Mouse (Mus musculus): ENCODE measurements around the gene Ensa.
A peak's percentile ranks its signal among the peaks of the same experiment; 100 is the strongest.

Ensa gene

DNA sequence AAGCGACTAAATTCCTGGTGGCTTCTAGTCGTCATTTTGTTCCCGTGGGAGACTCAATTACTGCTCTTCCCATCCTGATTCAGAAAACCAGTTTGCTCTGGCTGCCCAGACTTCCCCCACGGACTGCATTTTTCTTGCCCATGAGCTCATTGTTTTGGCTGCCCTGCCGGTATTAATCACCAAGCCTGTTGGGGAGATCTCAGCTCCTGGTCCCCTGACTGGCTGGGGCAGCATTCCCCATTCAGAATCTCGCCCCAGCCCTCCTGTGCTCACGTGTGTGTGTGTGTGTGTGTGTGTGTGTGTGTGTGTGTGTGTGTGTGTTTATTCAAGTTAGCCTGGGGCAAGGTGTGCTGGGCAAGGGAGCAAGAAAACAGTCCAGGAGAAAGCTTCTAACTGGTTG, 43.2 kb downstream of the Ensa start:
- no peak for TF ChIP-seq GATA4 (IDR thresholded peaks at IDR 0.05; ENCODE audit: insufficient replicate concordance, low read length)

DNA sequence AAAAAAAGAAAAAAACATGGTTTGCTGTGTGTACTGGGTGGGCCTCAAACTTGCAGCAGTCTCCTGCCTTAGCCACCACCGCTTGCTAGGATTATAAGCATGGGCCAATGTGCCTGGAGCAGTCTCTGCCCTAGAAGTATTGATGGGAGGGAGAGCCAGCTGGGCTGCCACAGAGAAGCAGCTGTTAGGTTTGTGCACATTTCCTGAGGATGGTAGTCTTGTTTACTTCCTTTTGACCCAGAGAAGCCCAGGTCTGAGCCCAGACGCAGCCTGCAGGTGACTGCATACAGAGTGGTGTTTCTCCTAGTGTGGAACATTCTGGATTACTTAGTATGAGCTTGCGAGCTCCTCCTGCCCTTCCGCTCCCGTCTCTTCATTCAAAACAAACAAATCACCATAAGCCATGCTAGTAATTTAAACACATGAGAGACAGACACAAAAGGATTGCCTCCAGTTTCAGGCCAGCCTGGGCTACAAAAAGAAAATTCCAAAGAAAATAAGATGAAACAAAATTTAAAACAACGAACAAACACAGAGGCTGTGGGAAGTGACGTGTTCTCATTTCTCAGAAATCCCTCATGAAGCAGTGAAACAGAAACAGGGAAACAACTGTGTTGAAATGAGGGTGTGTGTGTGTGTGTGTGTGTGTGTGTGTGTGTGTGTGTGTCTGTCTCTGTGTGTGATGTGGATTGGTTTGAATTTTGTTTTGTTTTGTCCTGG, 44.0 kb downstream of the Ensa start:
- no peak for TF ChIP-seq GATA4 (IDR thresholded peaks at IDR 0.05; ENCODE audit: insufficient replicate concordance, low read length)

DNA sequence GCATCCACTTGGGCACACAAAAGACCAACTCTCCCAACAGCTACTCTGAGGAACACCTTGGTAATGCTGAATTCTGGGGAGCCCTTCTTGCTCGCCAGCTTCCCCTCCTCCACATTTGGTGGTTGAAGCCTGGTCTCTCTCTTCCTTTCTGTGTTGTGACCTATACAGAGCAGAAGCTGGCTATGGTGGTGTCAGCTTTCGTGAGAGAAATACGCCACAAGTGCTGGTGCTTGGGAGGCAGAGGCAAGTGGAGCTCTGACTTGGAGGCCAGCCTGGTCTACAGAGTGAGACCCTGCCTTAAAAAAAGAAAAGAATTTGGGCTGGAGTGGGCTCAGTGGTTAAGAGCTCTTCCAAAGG, 44.5 kb downstream of the Ensa start:
- no peak for TF ChIP-seq GATA4 (IDR thresholded peaks at IDR 0.05; ENCODE audit: insufficient replicate concordance, low read length)

DNA sequence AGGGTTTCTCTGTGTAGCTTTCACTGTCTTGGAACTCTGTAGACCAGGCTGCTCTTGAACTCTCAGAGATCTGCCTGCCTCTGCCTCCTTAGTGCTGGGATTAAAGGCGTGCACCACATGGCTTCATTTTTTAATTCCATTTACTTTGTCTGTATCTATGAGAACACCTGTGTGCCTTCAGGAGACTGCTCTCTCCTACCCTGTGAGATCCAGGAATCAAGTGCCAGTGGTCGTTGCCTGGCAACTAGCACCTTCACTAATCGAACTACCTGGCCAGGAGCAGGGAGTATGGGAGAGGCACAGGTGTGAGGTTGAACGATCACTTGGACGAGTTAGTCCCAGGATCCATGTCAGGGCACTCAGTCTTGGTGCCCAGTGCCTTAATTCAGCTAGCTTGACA, 46.4 kb downstream of the Ensa start:
- TF ChIP-seq GATA4 (IDR thresholded peaks at IDR 0.05; ENCODE audit: insufficient replicate concordance, low read length), result no peak

DNA sequence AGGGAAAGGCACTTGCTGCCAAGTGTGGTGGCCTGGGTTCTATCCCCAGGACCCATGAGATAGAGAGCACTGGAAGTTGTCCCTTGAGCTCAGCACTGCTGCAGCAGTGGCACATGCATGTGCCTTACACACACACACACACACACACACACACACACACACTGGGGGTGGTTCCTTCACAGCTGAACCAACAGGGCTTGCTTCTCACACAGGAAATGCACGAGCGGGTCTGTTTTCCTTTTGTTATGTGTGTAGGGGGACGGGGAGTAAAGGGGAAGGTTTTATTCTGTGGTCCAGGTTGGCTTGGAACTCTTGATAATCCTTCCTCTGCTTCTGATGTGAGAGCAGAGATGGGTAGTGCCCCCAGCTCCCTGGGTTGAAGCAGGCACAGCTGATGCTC, 47.7 kb downstream of the Ensa start:
- no peak for TF ChIP-seq GATA4 (IDR thresholded peaks at IDR 0.05; ENCODE audit: insufficient replicate concordance, low read length)

DNA sequence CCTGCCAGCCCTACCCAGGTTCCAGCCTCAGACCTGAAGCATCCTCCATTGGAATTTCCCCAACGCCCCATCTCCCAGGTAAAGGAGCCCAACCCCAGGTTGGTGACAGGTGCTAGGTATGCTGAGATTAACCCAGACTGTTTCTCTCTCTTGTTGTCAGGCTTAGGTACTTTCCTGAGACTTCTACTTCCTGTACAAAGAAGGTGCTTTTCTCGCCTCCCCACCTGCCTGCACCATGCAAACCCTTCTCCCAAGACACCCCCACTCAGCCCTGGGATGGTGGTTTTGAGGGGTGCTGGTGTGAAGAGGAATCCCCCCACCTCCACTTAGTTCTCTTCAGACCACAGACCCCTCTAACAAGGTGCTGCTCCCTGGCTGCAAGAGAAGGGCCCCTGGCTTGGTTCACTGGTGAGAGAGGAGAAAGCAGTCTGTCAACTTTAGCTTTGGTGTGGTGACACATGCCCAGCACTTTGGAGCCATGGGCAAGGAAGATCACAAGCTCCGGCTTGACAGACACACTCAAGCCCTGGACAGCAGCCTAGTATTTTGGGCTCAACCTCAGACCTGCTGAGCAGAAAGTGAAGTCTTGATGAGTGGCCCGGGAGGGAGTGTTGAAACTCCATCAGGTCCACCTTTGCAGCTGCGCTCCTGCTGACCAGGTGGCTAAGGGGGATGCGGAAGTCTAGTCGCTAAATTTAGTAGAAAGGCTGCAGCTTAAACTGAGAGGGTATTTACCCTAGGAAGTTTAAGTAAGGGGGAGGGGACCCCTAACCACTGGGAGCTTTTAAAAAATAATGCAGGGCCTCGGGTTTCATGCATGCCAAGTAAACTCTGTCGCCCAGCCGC, 48.3 kb downstream of the Ensa start:
- no peak for TF ChIP-seq GATA4 (IDR thresholded peaks at IDR 0.05; ENCODE audit: insufficient replicate concordance, low read length)

DNA sequence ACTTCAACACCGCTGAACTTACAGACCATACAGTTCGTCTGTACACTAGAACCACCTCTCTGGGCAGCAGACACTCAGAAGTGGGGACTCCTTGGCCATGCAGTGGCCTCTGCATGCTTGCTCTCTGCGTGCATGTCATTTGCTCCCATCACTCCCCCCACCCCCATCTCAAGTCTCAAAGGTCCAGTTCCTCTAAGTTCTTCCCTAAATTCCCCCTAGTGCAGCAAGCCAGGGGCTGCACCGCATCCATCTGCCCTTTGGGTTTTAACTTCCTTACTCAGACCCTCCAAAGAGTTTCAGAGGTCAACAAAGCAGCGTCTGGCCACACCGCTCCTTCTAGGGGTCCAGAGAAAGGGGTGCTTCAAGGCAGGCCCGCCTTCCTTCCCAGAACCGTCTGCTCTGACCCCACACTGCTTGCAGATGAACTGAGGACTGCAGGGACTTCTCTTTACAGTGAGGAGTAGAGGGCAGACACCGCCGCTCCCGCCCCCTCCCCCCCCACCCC, 49.0 kb downstream of the Ensa start:
- TF ChIP-seq GATA4 (IDR thresholded peaks at IDR 0.05; ENCODE audit: insufficient replicate concordance, low read length), result no peak

DNA sequence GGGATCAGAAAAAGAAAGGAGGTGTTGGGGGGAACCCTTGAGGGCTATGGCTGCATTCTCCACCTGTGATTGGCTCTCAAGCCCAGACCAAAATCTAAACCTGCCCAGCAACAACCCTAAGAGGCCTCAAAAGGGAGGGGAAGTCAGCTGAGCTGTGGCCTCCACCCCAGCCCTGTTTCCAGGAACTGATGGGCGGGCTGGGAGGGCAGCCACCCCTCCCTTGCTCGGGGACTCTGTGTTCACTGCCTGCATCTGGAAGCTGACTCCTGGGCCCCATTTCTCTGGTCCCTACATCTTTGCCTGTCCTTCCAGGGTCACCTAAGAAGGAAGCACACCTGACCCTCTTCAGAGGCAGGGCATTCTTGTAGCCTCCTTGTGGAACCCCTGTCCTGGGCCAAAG, 49.4 kb downstream of the Ensa start:
- peak; percentile 45; the same call in 1 of the 2 replicates for TF ChIP-seq GATA4 (IDR thresholded peaks at IDR 0.05; ENCODE audit: insufficient replicate concordance, low read length)

DNA sequence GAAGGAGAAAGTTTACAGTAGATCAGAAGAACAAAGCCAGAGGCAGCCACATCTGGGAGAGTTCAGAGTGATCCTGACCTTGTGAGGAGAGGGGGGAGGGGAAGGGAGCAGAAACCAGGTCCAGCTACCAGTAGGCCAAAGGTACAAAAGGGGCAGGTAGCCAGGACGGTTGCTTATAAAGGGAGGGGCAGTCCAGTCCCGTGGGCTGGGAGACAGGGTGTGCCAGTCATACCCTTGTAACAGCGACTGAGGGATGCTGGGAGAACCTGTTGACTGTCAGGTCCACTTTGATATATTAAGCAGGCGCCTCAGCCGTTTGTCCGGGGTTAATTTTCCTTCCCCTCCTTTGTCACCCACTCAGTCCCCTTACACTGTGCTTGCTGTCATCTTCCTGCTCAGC, 50.0 kb downstream of the Ensa start:
- TF ChIP-seq GATA4 (IDR thresholded peaks at IDR 0.05; ENCODE audit: insufficient replicate concordance, low read length), result no peak

DNA sequence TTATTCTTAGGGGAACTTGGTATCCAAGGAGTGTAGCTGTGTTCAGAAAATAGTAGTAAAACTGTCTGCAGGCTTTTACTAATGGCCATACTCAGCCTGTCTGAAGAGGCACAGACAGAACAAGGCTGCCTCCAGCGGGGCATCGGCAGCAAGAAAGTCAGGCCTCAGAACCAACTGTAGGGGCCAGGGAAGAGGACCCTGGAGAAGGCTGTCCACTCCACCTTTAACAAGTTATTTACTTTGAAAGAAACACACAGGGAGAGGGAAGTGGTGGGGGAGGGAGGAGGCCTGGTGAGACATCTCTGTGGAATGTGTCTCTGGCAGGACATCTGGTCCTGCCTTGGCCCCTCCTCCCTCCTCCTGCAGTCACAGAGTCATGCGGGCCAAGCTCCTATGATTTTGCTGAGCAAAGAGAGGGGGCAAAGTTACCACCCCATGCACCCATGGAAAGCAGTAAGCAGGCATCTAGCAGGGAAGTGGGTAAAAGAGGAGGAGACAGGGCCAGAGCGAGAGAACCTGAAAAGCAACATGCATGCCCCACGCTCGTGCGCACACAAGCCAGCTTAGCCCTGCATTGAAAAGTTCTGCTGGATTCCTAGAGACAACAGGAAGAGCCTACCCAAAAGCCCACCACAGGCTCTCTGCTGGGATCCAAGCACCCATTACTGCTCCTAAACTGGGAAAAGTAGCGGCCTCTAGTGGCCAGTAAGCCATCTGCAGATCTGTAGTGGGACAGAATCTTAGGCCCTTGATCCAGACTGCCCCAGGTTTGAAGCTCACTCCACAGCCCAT, 50.7 kb downstream of the Ensa start:
- TF ChIP-seq GATA4 (IDR thresholded peaks at IDR 0.05; ENCODE audit: insufficient replicate concordance, low read length), result no peak

DNA sequence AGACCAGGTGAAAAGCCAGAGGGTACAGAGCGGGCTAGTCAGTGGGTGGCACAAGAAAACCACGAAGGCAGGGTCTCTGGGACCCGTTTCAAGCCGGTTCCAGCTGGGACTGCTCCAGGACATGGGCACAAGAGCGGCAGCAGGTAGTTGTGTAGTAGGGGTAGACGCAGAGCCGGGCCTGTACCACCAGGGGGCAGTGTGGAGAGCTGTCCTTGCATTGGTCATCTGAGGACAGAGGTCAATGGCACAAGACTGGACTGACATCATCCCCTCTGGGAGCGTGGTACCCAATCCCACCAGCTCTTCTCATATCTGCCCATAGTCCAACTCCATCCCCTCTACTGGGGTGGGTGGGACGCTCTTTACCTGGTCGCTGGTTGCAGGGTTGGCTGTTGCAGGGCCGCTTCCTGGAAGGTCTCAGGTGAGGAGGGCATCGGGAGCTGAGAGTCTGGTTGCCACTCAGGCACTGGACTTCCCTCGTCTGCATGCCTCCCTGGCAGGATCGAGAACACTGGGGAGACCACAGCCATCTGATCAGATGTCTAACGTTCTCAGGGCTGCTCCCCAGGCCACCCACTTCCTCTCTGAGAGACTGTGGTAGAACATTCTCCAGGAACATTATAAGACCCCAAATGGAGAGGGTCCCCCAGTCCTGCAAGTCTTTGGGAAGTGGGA, 52.1 kb downstream of the Ensa start:
- TF ChIP-seq GATA4 (IDR thresholded peaks at IDR 0.05; ENCODE audit: insufficient replicate concordance, low read length), result no peak

DNA sequence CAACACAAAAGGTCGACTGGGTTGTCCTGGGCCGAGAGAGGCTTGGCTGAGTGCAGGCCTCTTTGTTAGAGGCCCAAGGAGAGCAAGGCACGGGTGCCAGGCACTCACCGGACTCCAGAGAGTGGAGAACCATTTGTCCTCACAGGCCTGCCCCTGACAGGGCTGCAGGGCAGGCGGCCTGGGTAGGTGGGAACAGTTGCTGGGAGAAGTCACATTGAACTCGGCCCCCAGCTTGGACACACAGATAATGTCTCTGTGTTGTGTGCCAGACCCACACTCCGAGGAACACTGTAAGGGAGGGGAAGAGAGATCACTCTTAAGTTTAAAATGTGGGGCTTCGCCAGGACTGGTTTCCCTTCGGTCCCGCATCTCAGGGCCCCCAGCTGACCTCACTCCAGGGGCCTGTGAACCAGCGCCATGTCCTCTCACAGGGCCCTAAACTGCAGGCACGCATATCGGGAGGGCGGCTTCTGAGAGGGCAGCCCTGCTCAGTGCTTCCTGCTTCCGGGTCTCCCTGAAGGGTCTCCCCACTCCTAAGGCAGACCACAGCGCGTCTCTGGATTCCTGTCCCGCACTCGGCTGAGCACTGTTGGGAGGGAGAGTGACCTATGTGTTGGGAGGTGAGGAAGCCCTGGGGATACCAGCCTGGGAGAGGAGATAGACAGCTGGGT, 52.8 kb downstream of the Ensa start:
- TF ChIP-seq GATA4 (IDR thresholded peaks at IDR 0.05; ENCODE audit: insufficient replicate concordance, low read length), result no peak

DNA sequence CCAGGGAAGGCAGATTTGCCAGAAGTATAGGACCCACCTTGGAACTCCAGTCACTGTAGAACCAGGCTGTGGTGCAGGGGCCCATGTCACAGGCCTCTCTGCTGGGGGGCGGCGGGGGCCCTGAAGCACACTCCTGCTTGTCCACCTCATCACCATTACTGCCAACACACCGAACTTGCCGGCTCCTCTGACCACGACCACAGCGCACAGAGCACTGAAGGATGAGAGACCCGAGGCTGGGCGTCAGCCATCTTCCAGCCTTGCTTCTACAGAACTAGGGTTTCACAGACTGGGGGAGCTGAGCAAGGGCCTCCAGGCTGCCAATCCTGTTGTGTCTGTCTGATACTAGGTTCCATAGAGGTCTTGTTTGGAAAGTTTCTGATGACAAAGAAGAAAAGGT, 54.8 kb downstream of the Ensa start:
- TF ChIP-seq GATA4 (IDR thresholded peaks at IDR 0.05; ENCODE audit: insufficient replicate concordance, low read length), result no peak

DNA sequence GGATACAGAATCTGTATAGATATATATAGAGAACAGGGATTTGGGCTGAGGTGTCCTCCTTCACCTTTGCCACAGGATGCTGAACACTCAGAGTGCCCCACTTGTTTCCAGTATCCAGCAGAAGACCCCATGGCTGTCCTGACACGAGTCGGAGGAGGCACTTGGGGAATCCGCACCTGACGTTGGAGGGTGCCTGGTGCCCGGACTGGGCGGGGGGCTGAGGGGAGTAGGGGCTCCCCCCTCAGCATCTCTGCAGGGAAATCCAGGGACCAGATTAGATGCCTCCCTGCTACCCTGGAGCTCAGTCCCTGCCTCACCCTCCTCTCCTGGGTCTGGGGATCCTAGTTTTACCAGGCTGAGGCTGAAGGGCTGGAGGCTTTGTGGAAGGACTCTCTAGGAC, 55.9 kb downstream of the Ensa start:
- no peak for TF ChIP-seq GATA4 (IDR thresholded peaks at IDR 0.05; ENCODE audit: insufficient replicate concordance, low read length)
